Mouse (Mus musculus): Measurements from ENCODE around the gene Prkcb. TPM values are rescaled to one million over a fixed set of nuclear protein-coding genes. Genes with fewer than 3 reads are reported as not detected.

The Prkcb gene
- polyA plus RNA-seq, 1 experiment from 2014 or later: 4.1 TPM

GRCm38 (mm10) chr7:122466722-122467121 lies 178.2 kb downstream of the Prkcb start:
- Histone ChIP-seq H3K4me2 (ENCODE audit: low read depth, low read length) (no peak overlapping the region), H3K4me1 (ENCODE audit: control insufficient read depth, insufficient read depth, low read length) (no peaks in the 10 kb centered on the region), H3K36me3 (ENCODE audit: control insufficient read depth, insufficient read depth, low read length) (no peaks in the 10 kb centered on the region), H3K27ac (ENCODE audit: low read length) (no peak overlapping the region), H3K27me3 (replicated peaks; ENCODE audit: control insufficient read depth, insufficient read depth, low read length) (no peaks in the 10 kb centered on the region), H3K9me3 (ENCODE audit: control insufficient read depth, low read length) (no peaks in the 10 kb centered on the region), H3K4me3 (ENCODE audit: low read length) (no peak overlapping the region), H3K9ac (ENCODE audit: low read depth, low read length) (no peak overlapping the region)
- 64% methylated on average over 2 of the region's 2 CpGs for WGBS
- ATAC-seq: no peak

GRCm38 (mm10) chr7:122467831-122468230 lies 179.3 kb downstream of the Prkcb start:
- H3K27me3 ChIP-seq (replicated peaks; ENCODE audit: control insufficient read depth, insufficient read depth, low read length): no peaks in the 10 kb centered on the region
- no peaks in the 10 kb centered on the region for H3K9me3 ChIP-seq (ENCODE audit: control insufficient read depth, low read length)
- no peak overlapping the region for H3K4me3 ChIP-seq (ENCODE audit: low read length)
- H3K36me3 ChIP-seq (ENCODE audit: control insufficient read depth, insufficient read depth, low read length): no peaks in the 10 kb centered on the region
- H3K4me1 ChIP-seq (ENCODE audit: control insufficient read depth, insufficient read depth, low read length): no peaks in the 10 kb centered on the region
- no peak overlapping the region for H3K4me2 ChIP-seq (ENCODE audit: low read depth, low read length)
- no peak overlapping the region for H3K27ac ChIP-seq (ENCODE audit: low read length)
- 77% methylated on average over 8 of the region's 8 CpGs for WGBS
- ATAC-seq: no peak
- H3K9ac ChIP-seq (ENCODE audit: low read depth, low read length): no peak overlapping the region

GRCm38 (mm10) chr7:122470370-122471280 lies 182.1 kb downstream of the Prkcb start:
- H3K4me1 ChIP-seq (ENCODE audit: control insufficient read depth, insufficient read depth, low read length): no peaks in the 10 kb centered on the region
- H3K27me3 ChIP-seq (replicated peaks; ENCODE audit: control insufficient read depth, insufficient read depth, low read length): no peaks in the 10 kb centered on the region
- WGBS: 53% methylated on average over 18 of the region's 18 CpGs
- no peak overlapping the region for H3K27ac ChIP-seq (ENCODE audit: low read length)
- H3K36me3 ChIP-seq (ENCODE audit: control insufficient read depth, insufficient read depth, low read length): no peaks in the 10 kb centered on the region
- no peak for ATAC-seq
- no peak overlapping the region for H3K4me2 ChIP-seq (ENCODE audit: low read depth, low read length)
- no peak overlapping the region for H3K4me3 ChIP-seq (ENCODE audit: low read length)
- no peak overlapping the region for H3K9ac ChIP-seq (ENCODE audit: low read depth, low read length)
- 0 out of 2 replicates have a peak, but pooled peaks cover 3% of the 10 kb centered on the region for H3K9me3 ChIP-seq (ENCODE audit: control insufficient read depth, low read length)

GRCm38 (mm10) chr7:122472223-122472622 lies 183.7 kb downstream of the Prkcb start:
- H3K4me2 ChIP-seq (ENCODE audit: low read depth, low read length): no peak overlapping the region
- H3K4me3 ChIP-seq (ENCODE audit: low read length): no peak overlapping the region
- WGBS: 77% methylated on average over 5 of the region's 5 CpGs
- ATAC-seq: no peak
- H3K4me1 ChIP-seq (ENCODE audit: control insufficient read depth, insufficient read depth, low read length): no peaks in the 10 kb centered on the region
- H3K27ac ChIP-seq (ENCODE audit: low read length): no peak overlapping the region
- H3K36me3 ChIP-seq (ENCODE audit: control insufficient read depth, insufficient read depth, low read length): no peaks in the 10 kb centered on the region
- no peaks in the 10 kb centered on the region for H3K27me3 ChIP-seq (replicated peaks; ENCODE audit: control insufficient read depth, insufficient read depth, low read length)
- H3K9me3 ChIP-seq (ENCODE audit: control insufficient read depth, low read length): 0 out of 2 replicates have a peak, but pooled peaks cover 3% of the 10 kb centered on the region
- H3K9ac ChIP-seq (ENCODE audit: low read depth, low read length): no peak overlapping the region

GRCm38 (mm10) chr7:122475038-122475437 lies 186.5 kb downstream of the Prkcb start:
- 0 out of 2 replicates have a peak, but pooled peaks cover 3% of the 10 kb centered on the region for H3K9me3 ChIP-seq (ENCODE audit: control insufficient read depth, low read length)
- no peaks in the 10 kb centered on the region for H3K36me3 ChIP-seq (ENCODE audit: control insufficient read depth, insufficient read depth, low read length)
- no peaks in the 10 kb centered on the region for H3K4me1 ChIP-seq (ENCODE audit: control insufficient read depth, insufficient read depth, low read length)
- no peak overlapping the region for H3K4me3 ChIP-seq (ENCODE audit: low read length)
- H3K9ac ChIP-seq (ENCODE audit: low read depth, low read length): no peak overlapping the region
- H3K27ac ChIP-seq (ENCODE audit: low read length): no peak overlapping the region
- H3K27me3 ChIP-seq (replicated peaks; ENCODE audit: control insufficient read depth, insufficient read depth, low read length): no peaks in the 10 kb centered on the region
- H3K4me2 ChIP-seq (ENCODE audit: low read depth, low read length): no peak overlapping the region
- ATAC-seq: no peak

GRCm38 (mm10) chr7:122476697-122477096 lies 188.1 kb downstream of the Prkcb start:
- WGBS: 81% methylated on average over 6 of the region's 6 CpGs
- H3K27me3 ChIP-seq (replicated peaks; ENCODE audit: control insufficient read depth, insufficient read depth, low read length): no peaks in the 10 kb centered on the region
- 0 out of 2 replicates have a peak, but pooled peaks cover 3% of the 10 kb centered on the region for H3K9me3 ChIP-seq (ENCODE audit: control insufficient read depth, low read length)
- no peak overlapping the region for H3K4me2 ChIP-seq (ENCODE audit: low read depth, low read length)
- no peak overlapping the region for H3K4me3 ChIP-seq (ENCODE audit: low read length)
- H3K4me1 ChIP-seq (ENCODE audit: control insufficient read depth, insufficient read depth, low read length): no peaks in the 10 kb centered on the region
- H3K36me3 ChIP-seq (ENCODE audit: control insufficient read depth, insufficient read depth, low read length): no peaks in the 10 kb centered on the region
- no peak overlapping the region for H3K9ac ChIP-seq (ENCODE audit: low read depth, low read length)
- no peak for ATAC-seq
- H3K27ac ChIP-seq (ENCODE audit: low read length): no peak overlapping the region

GRCm38 (mm10) chr7:122477118-122477517 lies 188.6 kb downstream of the Prkcb start:
- 0 out of 2 replicates have a peak, but pooled peaks cover 3% of the 10 kb centered on the region for H3K9me3 ChIP-seq (ENCODE audit: control insufficient read depth, low read length)
- 59% methylated on average over 7 of the region's 7 CpGs for WGBS
- H3K27ac ChIP-seq (ENCODE audit: low read length): no peak overlapping the region
- no peaks in the 10 kb centered on the region for H3K4me1 ChIP-seq (ENCODE audit: control insufficient read depth, insufficient read depth, low read length)
- no peak overlapping the region for H3K9ac ChIP-seq (ENCODE audit: low read depth, low read length)
- no peak overlapping the region for H3K4me2 ChIP-seq (ENCODE audit: low read depth, low read length)
- ATAC-seq: no peak
- no peaks in the 10 kb centered on the region for H3K36me3 ChIP-seq (ENCODE audit: control insufficient read depth, insufficient read depth, low read length)
- H3K4me3 ChIP-seq (ENCODE audit: low read length): no peak overlapping the region
- no peaks in the 10 kb centered on the region for H3K27me3 ChIP-seq (replicated peaks; ENCODE audit: control insufficient read depth, insufficient read depth, low read length)

- Histone ChIP-seq H3K9me3 (ENCODE audit: control insufficient read depth, low read length) (0 out of 2 replicates have a peak, but pooled peaks cover 3% of the 10 kb centered on the region), H3K4me3 (ENCODE audit: low read length) (no peak overlapping the region), H3K27me3 (replicated peaks; ENCODE audit: control insufficient read depth, insufficient read depth, low read length) (no peaks in the 10 kb centered on the region), H3K9ac (ENCODE audit: low read depth, low read length) (no peak overlapping the region), H3K4me2 (ENCODE audit: low read depth, low read length) (no peak overlapping the region), H3K27ac (ENCODE audit: low read length) (no peak overlapping the region), H3K36me3 (ENCODE audit: control insufficient read depth, insufficient read depth, low read length) (no peaks in the 10 kb centered on the region), H3K4me1 (ENCODE audit: control insufficient read depth, insufficient read depth, low read length) (no peaks in the 10 kb centered on the region)
- 20% methylated on average over 21 of the region's 21 CpGs for WGBS
- ATAC-seq: no peak
Measured at GRCm38 (mm10) chr7:122477566-122478564, 189.3 kb downstream of the Prkcb start.

GRCm38 (mm10) chr7:122483949-122484348 lies 195.4 kb downstream of the Prkcb start:
- H3K9ac ChIP-seq (ENCODE audit: low read depth, low read length): no peak overlapping the region
- H3K4me2 ChIP-seq (ENCODE audit: low read depth, low read length): no peak overlapping the region
- no peaks in the 10 kb centered on the region for H3K4me1 ChIP-seq (ENCODE audit: control insufficient read depth, insufficient read depth, low read length)
- no peak overlapping the region for H3K4me3 ChIP-seq (ENCODE audit: low read length)
- H3K27ac ChIP-seq (ENCODE audit: low read length): no peak overlapping the region
- WGBS: 67% methylated on average over 8 of the region's 8 CpGs
- H3K27me3 ChIP-seq (replicated peaks; ENCODE audit: control insufficient read depth, insufficient read depth, low read length): no peaks in the 10 kb centered on the region
- no peaks in the 10 kb centered on the region for H3K9me3 ChIP-seq (ENCODE audit: control insufficient read depth, low read length)
- no peak for ATAC-seq
- H3K36me3 ChIP-seq (ENCODE audit: control insufficient read depth, insufficient read depth, low read length): no peaks in the 10 kb centered on the region
